Mouse (Mus musculus): ENCODE results near the gene Slc4a4. TPM values are rescaled to one million over a fixed set of nuclear protein-coding genes. Genes with fewer than 3 reads are reported as not detected.
A peak's percentile ranks its signal among the peaks of the same experiment; 100 is the strongest.

Slc4a4 gene
- polyA plus RNA-seq, 1 experiment from 2014 or later: 4.8 TPM

GRCm38 (mm10) chr5:89259804-89260492, 373.3 kb downstream of the Slc4a4 start:
- Histone ChIP-seq H3K4me3 (replicated peaks; ENCODE audit: low read depth, low read length) (no peak overlapping the region), H3K4me1 (ENCODE audit: control insufficient read depth, insufficient read depth, low read length) (0 out of 2 replicates have a peak, but pooled peaks cover 3% of the 10 kb centered on the region), H3K9me3 (ENCODE audit: control insufficient read depth, low read length) (no peaks in the 10 kb centered on the region), H3K4me2 (ENCODE audit: low read length) (no peak overlapping the region), H3K36me3 (ENCODE audit: control insufficient read depth, insufficient read depth, low read length) (no peaks in the 10 kb centered on the region), H3K27ac (replicated peaks; ENCODE audit: low read depth, low read length) (no peak overlapping the region), H3K9ac (replicated peaks; ENCODE audit: low read length) (no peak overlapping the region), H3K27me3 (ENCODE audit: control insufficient read depth, insufficient read depth, low read length) (no peaks in the 10 kb centered on the region)
- DNase-seq: peak; percentile 36
- 94% methylated on average over 9 of the region's 9 CpGs for WGBS
- ATAC-seq (ENCODE audit: low FRiP score, low TSS enrichment): no peak

DNA sequence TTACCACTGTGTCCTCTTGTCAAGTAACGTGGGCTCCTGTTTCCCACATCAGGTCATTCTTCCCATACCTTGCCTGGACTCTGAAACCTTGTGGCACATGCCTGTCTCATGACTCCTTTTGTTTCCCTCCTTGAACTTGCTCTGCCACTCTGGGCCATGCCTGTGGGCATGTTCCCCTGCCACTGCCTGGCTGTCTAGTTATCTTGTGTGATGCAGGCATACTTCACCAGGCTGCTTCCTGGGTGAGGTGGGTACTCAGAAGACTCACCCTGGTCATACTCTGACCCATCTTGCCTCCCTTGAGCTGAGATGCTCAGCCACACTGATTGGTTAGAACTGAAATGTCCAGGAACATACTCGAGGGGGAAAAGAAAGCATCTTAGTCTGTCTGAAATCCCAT, 390.4 kb downstream of the Slc4a4 start:
- no peaks in the 10 kb centered on the region for H3K27me3 ChIP-seq (ENCODE audit: control insufficient read depth, insufficient read depth, low read length)
- no peak overlapping the region for H3K9ac ChIP-seq (replicated peaks; ENCODE audit: low read length)
- H3K4me2 ChIP-seq (ENCODE audit: low read length): no peak overlapping the region
- H3K27ac ChIP-seq (replicated peaks; ENCODE audit: low read depth, low read length): no peak overlapping the region
- H3K9me3 ChIP-seq (ENCODE audit: control insufficient read depth, low read length): no peaks in the 10 kb centered on the region
- DNase-seq (no peak), ATAC-seq (ENCODE audit: low FRiP score, low TSS enrichment) (no peak)
- H3K36me3 ChIP-seq (ENCODE audit: control insufficient read depth, insufficient read depth, low read length): no peaks in the 10 kb centered on the region
- no peaks in the 10 kb centered on the region for H3K4me1 ChIP-seq (ENCODE audit: control insufficient read depth, insufficient read depth, low read length)
- H3K4me3 ChIP-seq (replicated peaks; ENCODE audit: low read depth, low read length): no peak overlapping the region
- WGBS: 87% methylated on average over 2 of the region's 2 CpGs

GRCm38 (mm10) chr5:89277616-89278015, 391.0 kb downstream of the Slc4a4 start:
- Histone ChIP-seq H3K9ac (replicated peaks; ENCODE audit: low read length) (no peak overlapping the region), H3K4me1 (ENCODE audit: control insufficient read depth, insufficient read depth, low read length) (no peaks in the 10 kb centered on the region), H3K27ac (replicated peaks; ENCODE audit: low read depth, low read length) (no peak overlapping the region), H3K36me3 (ENCODE audit: control insufficient read depth, insufficient read depth, low read length) (no peaks in the 10 kb centered on the region), H3K4me2 (ENCODE audit: low read length) (no peak overlapping the region), H3K4me3 (replicated peaks; ENCODE audit: low read depth, low read length) (no peak overlapping the region), H3K27me3 (ENCODE audit: control insufficient read depth, insufficient read depth, low read length) (no peaks in the 10 kb centered on the region), H3K9me3 (ENCODE audit: control insufficient read depth, low read length) (no peaks in the 10 kb centered on the region)
- WGBS: 89% methylated on average over 5 of the region's 5 CpGs
- ATAC-seq (ENCODE audit: low FRiP score, low TSS enrichment) (no peak), DNase-seq (no peak)

DNA sequence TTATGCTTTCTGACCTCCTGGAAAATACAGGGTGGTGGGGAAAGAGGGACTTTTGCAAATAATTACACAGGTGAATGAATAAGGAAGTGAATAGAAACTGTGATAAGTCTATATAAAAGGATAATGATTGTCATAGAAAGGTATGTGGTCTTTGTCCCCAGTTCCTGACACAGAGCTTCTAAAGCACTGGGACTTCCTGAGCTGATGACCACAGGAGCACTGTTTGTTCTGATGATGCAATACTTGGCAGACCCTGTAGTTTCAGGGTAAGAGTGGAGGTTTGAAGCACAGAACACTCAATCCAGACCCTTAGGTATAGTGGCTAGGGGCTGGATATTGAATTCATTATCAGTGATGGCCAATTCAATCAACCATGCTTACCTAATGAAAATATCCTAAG, 391.7 kb downstream of the Slc4a4 start:
- Histone ChIP-seq H3K4me3 (replicated peaks; ENCODE audit: low read depth, low read length) (no peak overlapping the region), H3K4me1 (ENCODE audit: control insufficient read depth, insufficient read depth, low read length) (no peaks in the 10 kb centered on the region), H3K27ac (replicated peaks; ENCODE audit: low read depth, low read length) (no peak overlapping the region), H3K9me3 (ENCODE audit: control insufficient read depth, low read length) (no peaks in the 10 kb centered on the region), H3K9ac (replicated peaks; ENCODE audit: low read length) (no peak overlapping the region), H3K27me3 (ENCODE audit: control insufficient read depth, insufficient read depth, low read length) (no peaks in the 10 kb centered on the region), H3K36me3 (ENCODE audit: control insufficient read depth, insufficient read depth, low read length) (no peaks in the 10 kb centered on the region), H3K4me2 (ENCODE audit: low read length) (no peak overlapping the region)
- no peak for DNase-seq
- no peak for ATAC-seq (ENCODE audit: low FRiP score, low TSS enrichment)

DNA sequence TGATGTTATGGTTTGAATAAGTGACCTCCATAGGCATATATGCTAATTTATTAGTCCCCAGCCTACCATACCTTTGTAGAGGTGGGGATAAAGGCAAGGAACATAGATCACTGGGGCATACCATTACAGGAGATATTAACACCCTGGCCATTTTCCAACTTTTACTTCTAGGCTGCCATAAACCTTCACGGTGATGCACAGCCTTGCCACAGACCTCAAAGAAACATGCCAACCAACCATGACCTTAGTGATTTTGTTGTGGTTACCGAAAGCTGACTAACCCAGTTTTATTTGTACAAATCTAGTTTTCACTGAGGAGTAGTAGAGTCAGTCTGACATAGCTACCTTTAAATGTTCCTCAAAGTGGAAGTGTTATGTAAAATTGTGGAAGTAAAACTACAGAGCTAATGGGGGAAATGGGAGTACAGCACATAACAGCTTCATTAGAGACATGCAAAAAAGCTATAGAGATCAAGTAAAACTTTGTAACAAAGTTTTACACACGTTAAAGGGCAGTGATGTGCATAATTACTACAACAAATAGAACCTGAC, 393.8 kb downstream of the Slc4a4 start:
- Histone ChIP-seq H3K9ac (replicated peaks; ENCODE audit: low read length) (no peak overlapping the region), H3K36me3 (ENCODE audit: control insufficient read depth, insufficient read depth, low read length) (no peaks in the 10 kb centered on the region), H3K4me3 (replicated peaks; ENCODE audit: low read depth, low read length) (no peak overlapping the region), H3K27ac (replicated peaks; ENCODE audit: low read depth, low read length) (no peak overlapping the region), H3K27me3 (ENCODE audit: control insufficient read depth, insufficient read depth, low read length) (no peaks in the 10 kb centered on the region), H3K9me3 (ENCODE audit: control insufficient read depth, low read length) (no peaks in the 10 kb centered on the region), H3K4me2 (ENCODE audit: low read length) (no peak overlapping the region), H3K4me1 (ENCODE audit: control insufficient read depth, insufficient read depth, low read length) (no peaks in the 10 kb centered on the region)
- 81% methylated on average over 3 of the region's 3 CpGs for WGBS
- ATAC-seq (ENCODE audit: low FRiP score, low TSS enrichment) (no peak), DNase-seq (no peak)

Other genes starting within 250 kb of the Slc4a4 start
- 63.6 and 82.7 TPM in 2 replicates for gene Grsf1, start 210.6 kb upstream of the Slc4a4 start, polyA plus RNA-seq (2014; fragmentation: Nextera tagmentation; extraction: Ambion mirVana)
- 13.4 and 13.7 TPM in 2 replicates for gene Mob1b, start 166.0 kb upstream of the Slc4a4 start, polyA plus RNA-seq (2014; fragmentation: Nextera tagmentation; extraction: Ambion mirVana)
- gene Dck, start 121.8 kb upstream of the Slc4a4 start, polyA plus RNA-seq (2014; fragmentation: Nextera tagmentation; extraction: Ambion mirVana): 51.0 and 67.5 TPM in 2 replicates